Comparison of ENCODE assay signal across 8 mouse cellular contexts in the genomic region with DNA sequence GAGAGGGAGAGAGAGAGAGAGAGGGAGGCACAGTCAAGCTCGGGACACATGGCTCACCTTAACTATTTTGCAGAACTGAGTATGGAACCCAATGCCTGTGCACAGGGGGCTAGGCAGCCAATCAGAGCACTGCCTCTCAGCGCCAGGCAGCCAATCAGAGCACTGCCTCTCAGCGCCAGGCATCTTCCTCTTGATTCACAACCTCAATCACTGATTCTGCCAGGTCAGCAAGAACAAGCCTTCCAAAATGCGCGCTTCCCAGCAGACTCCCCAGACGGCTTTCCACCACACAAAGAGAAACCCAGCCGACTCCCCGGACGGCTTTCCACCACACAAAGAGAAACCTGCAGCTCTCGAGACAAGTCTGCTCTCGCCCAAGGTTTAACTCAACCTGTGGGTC. TPM values are rescaled to one million over a fixed set of nuclear protein-coding genes. Genes with fewer than 3 reads are reported as not detected.
DNase-seq lines count a peak whose midpoint lies in the region; ATAC-seq lines count a peak whose summit lies in the region.
"Had no signal": no experiment of that assay in that cellular context is flagged by ENCODE, and none has a peak within 500 bp of the region (broad histone marks: within the 10 kb centered on the region; RNA-seq: fewer than 3 reads in every experiment).

No protein-coding gene starts in this region.

- DNase-seq in layer of hippocampus, adult 11-12 months (ENCODE audit: low spot score): peak; percentile 39
- DNase-seq in layer of hippocampus, adult 9-10 months (ENCODE audit: low spot score): no peak
- peak; percentile 64 for DNase-seq in embryo, embryonic 11 days
- no peak for DNase-seq in cerebellum, adult 9-11 months

- no peak overlapping the region for H3K4me3 ChIP-seq in forebrain, embryonic 15.5 days
- no peak overlapping the region for H3K4me3 ChIP-seq in limb, embryonic 15.5 days

- ATAC-seq in forebrain, embryonic 15.5 days (replicated peaks): peak; percentile 71; the same call in 1 of the 2 replicates
- no peak; the same call in 1 of the 2 replicates for ATAC-seq in limb, embryonic 15.5 days (ENCODE audit: insufficient number of reproducible peaks, low FRiP score, low TSS enrichment, low read depth)
- no peak for ATAC-seq in monocyte, adult 5-6 weeks (replicated peaks; ENCODE audit: insufficient number of reproducible peaks, low FRiP score, low TSS enrichment, poor library complexity, severe bottlenecking)

- no peaks in the 10 kb centered on the region for H3K27me3 ChIP-seq in forebrain, embryonic 15.5 days
- H3K27me3 ChIP-seq in limb, embryonic 15.5 days: no peaks in the 10 kb centered on the region

- H3K4me2 ChIP-seq in forebrain, embryonic 15.5 days (replicated peaks): peak overlapping the region; percentile 33
- H3K4me2 ChIP-seq in limb, embryonic 15.5 days: 0 out of 2 replicates have a peak overlapping the region, but pooled peaks have one; percentile 5

- H3K4me1 ChIP-seq in forebrain, embryonic 15.5 days: peaks cover 16% of the 10 kb centered on the region
- peaks cover 16% of the 10 kb centered on the region for H3K4me1 ChIP-seq in limb, embryonic 15.5 days

- peak overlapping the region; percentile 27; the same call in 1 of the 2 replicates for H3K27ac ChIP-seq in forebrain, embryonic 15.5 days (replicated peaks)
- no peak overlapping the region for H3K27ac ChIP-seq in limb, embryonic 15.5 days

- no peaks in the 10 kb centered on the region for H3K9me3 ChIP-seq in forebrain, embryonic 15.5 days
- no peaks in the 10 kb centered on the region for H3K9me3 ChIP-seq in limb, embryonic 15.5 days

- H3K36me3 ChIP-seq in forebrain, embryonic 15.5 days: 0 out of 2 replicates have a peak, but pooled peaks cover 4% of the 10 kb centered on the region
- H3K36me3 ChIP-seq in limb, embryonic 15.5 days: peaks cover 38% of the 10 kb centered on the region

- H3K9ac ChIP-seq in forebrain, embryonic 15.5 days (replicated peaks): no peak overlapping the region
- no peak overlapping the region for H3K9ac ChIP-seq in limb, embryonic 15.5 days

- WGBS in forebrain, embryonic 15.5 days: 8% methylated on average over 11 of the region's 11 CpGs
- 18% methylated on average over 11 of the region's 11 CpGs for WGBS in limb, embryonic 15.5 days

RNA-seq across cellular contexts. Expression of gene Marc1, which starts 11.6 kb away (rescaled TPM):
- not detected in 2 replicates for polyA plus RNA-seq in forebrain, embryonic 15.5 days (2015; fragmentation: Nextera tagmentation; extraction: Ambion mirVana)
- 0.23 TPM in 1 of 2 replicates, not detected in the other for polyA plus RNA-seq in limb, embryonic 15.5 days (2015; fragmentation: Nextera tagmentation; extraction: Ambion mirVana)
- not detected in 3 replicates for total RNA-seq in monocyte, adult 5-6 weeks (2017)
- total RNA-seq: neutrophil, adult 5-6 weeks had no signal

RNA-seq across cellular contexts. Expression of gene Marc2, which starts 23.6 kb away (rescaled TPM):
- polyA plus RNA-seq in forebrain, embryonic 15.5 days (2015; fragmentation: Nextera tagmentation; extraction: Ambion mirVana): 107 and 109 TPM in 2 replicates
- polyA plus RNA-seq in limb, embryonic 15.5 days (2015; fragmentation: Nextera tagmentation; extraction: Ambion mirVana): 193 and 204 TPM in 2 replicates
- total RNA-seq in monocyte, adult 5-6 weeks (2017): 44.9 to 78.1 TPM (median 60.4 TPM) in 3 replicates

Comparison
In these comparisons a context has a peak if more than half of its experiments do, and no peak if none do; other contexts are left out.
1. DNase-seq: peak in layer of hippocampus, adult 11-12 months (single experiment) and embryo, embryonic 11 days (single experiment); none in layer of hippocampus, adult 9-10 months (single experiment) and cerebellum, adult 9-11 months (single experiment).